Mouse (Mus musculus) hindbrain, embryonic 10.5 days (tissue): ENCODE measurements around the gene Ren1. TPM values are rescaled to one million over a fixed set of nuclear protein-coding genes. Genes with fewer than 3 reads are reported as not detected.

ENCODE experiments used
- DNase-seq: peaks from one replicate; pipeline ENCODE4 v3.0.0-alpha.2; 2017; ENCODE audit warnings: low spot score
- H3K27ac ChIP-seq: fragments of 300-500 bp; sonication (generic); 2 replicates; pipeline ENCODE4 v1.5.1; 2016; ENCODE audit warnings: mild to moderate bottlenecking, moderate library complexity
- H3K27me3 ChIP-seq: fragments of 300-500 bp; sonication (generic); 2 replicates; pipeline ENCODE4 v1.6.1; 2016; ENCODE audit warnings: mild to moderate bottlenecking; ENCODE audit not compliant: poor library complexity, insufficient read depth, severe bottlenecking
- H3K36me3 ChIP-seq: fragments of 300-500 bp; sonication (generic); 2 replicates; pipeline ENCODE4 v1.6.1; 2016; ENCODE audit warnings: mild to moderate bottlenecking, moderate library complexity
- H3K4me1 ChIP-seq: fragments of 300-500 bp; sonication (generic); replicated peaks from 2 replicates; pipeline ENCODE4 v1.6.1; 2016; ENCODE audit warnings: mild to moderate bottlenecking
- H3K4me3 ChIP-seq: fragments of 300-500 bp; sonication (generic); 2 replicates; pipeline ENCODE4 v1.5.1; 2016; ENCODE audit warnings: mild to moderate bottlenecking, moderate library complexity
- H3K9me3 ChIP-seq: fragments of 300-500 bp; sonication (generic); 2 replicates; pipeline ENCODE4 v1.6.1; 2016; ENCODE audit warnings: mild to moderate bottlenecking, moderate library complexity
- WGBS: fragments of 180-500 bp; shearing (Covaris S2); methylation state at CpG from one replicate; pipeline ENCODE4 v1.1.7; 2016; 5-methylcytosine and 5-hydroxymethylcytosine counted together
- polyA plus RNA-seq: library from polyadenylated mRNA; unstranded; fragments of >200 nt; fragmentation: Nextera tagmentation; extraction: Ambion mirVana; gene quantifications from 2 replicates; pipeline ENCODE4 v1.2.1, GENCODE M21; 2016

The Ren1 gene
- polyA plus RNA-seq, 1 experiment from 2014 or later: 0.37 TPM

- no peak overlapping the region for H3K4me3 ChIP-seq
- H3K9me3 ChIP-seq: no peaks in the 10 kb centered on the region
- DNase-seq: no peak
- peaks cover 59% of the 10 kb centered on the region for H3K36me3 ChIP-seq
- peak overlapping the region; percentile 84 for H3K27ac ChIP-seq
- WGBS: 51% methylated on average over 12 of the region's 12 CpGs
- no peaks in the 10 kb centered on the region for H3K27me3 ChIP-seq
- H3K4me1 ChIP-seq: peaks cover 61% of the 10 kb centered on the region
These were observed 32.3 kb downstream of the Ren1 start for GRCm38 (mm10) chr1:133382552-133383155.

GRCm38 (mm10) chr1:133383157-133383783, 33.0 kb downstream of the Ren1 start:
- peak overlapping the region; percentile 84 for H3K27ac ChIP-seq
- no peak overlapping the region for H3K4me3 ChIP-seq
- peaks cover 2% of the 10 kb centered on the region; the same call in 1 of the 2 replicates for H3K27me3 ChIP-seq
- 92% methylated on average over 14 of the region's 14 CpGs for WGBS
- H3K9me3 ChIP-seq: no peaks in the 10 kb centered on the region
- no peak for DNase-seq
- peaks cover 65% of the 10 kb centered on the region for H3K4me1 ChIP-seq
- H3K36me3 ChIP-seq: peaks cover 65% of the 10 kb centered on the region

- H3K27ac ChIP-seq: peak overlapping the region; percentile 84
- peak; percentile 85 for DNase-seq
- H3K36me3 ChIP-seq: peaks cover 87% of the 10 kb centered on the region
- peaks cover 5% of the 10 kb centered on the region; the same call in 1 of the 2 replicates for H3K27me3 ChIP-seq
- peaks cover 60% of the 10 kb centered on the region for H3K4me1 ChIP-seq
- no peaks in the 10 kb centered on the region for H3K9me3 ChIP-seq
- 41% methylated on average over 9 of the region's 9 CpGs for WGBS
- H3K4me3 ChIP-seq: no peak overlapping the region
These were observed 35.2 kb downstream of the Ren1 start for GRCm38 (mm10) chr1:133385506-133385905.

GRCm38 (mm10) chr1:133386209-133386608, 35.9 kb downstream of the Ren1 start:
- Histone ChIP-seq H3K9me3 (no peaks in the 10 kb centered on the region), H3K4me3 (no peak overlapping the region), H3K4me1 (peaks cover 57% of the 10 kb centered on the region), H3K27ac (peak overlapping the region; percentile 84), H3K36me3 (peaks cover 93% of the 10 kb centered on the region), H3K27me3 (peaks cover 5% of the 10 kb centered on the region; the same call in 1 of the 2 replicates)
- no peak for DNase-seq
- 40% methylated on average over 11 of the region's 11 CpGs for WGBS

GRCm38 (mm10) chr1:133387539-133388268, 37.4 kb downstream of the Ren1 start:
- Histone ChIP-seq H3K27ac (peak overlapping the region; percentile 84), H3K27me3 (peaks cover 5% of the 10 kb centered on the region; the same call in 1 of the 2 replicates)

GRCm38 (mm10) chr1:133394702-133395101, 44.4 kb downstream of the Ren1 start:
- Histone ChIP-seq H3K4me3 (no peak overlapping the region), H3K27me3 (peaks cover 3% of the 10 kb centered on the region), H3K27ac (peak overlapping the region; percentile 62), H3K9me3 (peaks cover 12% of the 10 kb centered on the region; the same call in 1 of the 2 replicates), H3K4me1 (peaks cover 69% of the 10 kb centered on the region), H3K36me3 (peaks cover 48% of the 10 kb centered on the region)
- DNase-seq: no peak
- 62% methylated on average over 4 of the region's 4 CpGs for WGBS

More at GRCm38 (mm10) chr1:133387539-133388268, 37.4 kb downstream of the Ren1 start:
- no peak for DNase-seq
- H3K36me3 ChIP-seq: peaks cover 100% of the 10 kb centered on the region
- no peak overlapping the region for H3K4me3 ChIP-seq
- peaks cover 12% of the 10 kb centered on the region; the same call in 1 of the 2 replicates for H3K9me3 ChIP-seq
- peaks cover 51% of the 10 kb centered on the region for H3K4me1 ChIP-seq
- 69% methylated on average over 19 of the region's 19 CpGs for WGBS

- Histone ChIP-seq H3K36me3 (peaks cover 41% of the 10 kb centered on the region), H3K4me1 (peaks cover 86% of the 10 kb centered on the region), H3K27ac (peak overlapping the region; percentile 93), H3K4me3 (no peak overlapping the region), H3K27me3 (peaks cover 14% of the 10 kb centered on the region), H3K9me3 (peaks cover 8% of the 10 kb centered on the region; the same call in 1 of the 2 replicates)
- WGBS: 83% methylated on average over 5 of the region's 5 CpGs
- DNase-seq: no peak
These were observed 46.4 kb downstream of the Ren1 start for GRCm38 (mm10) chr1:133396693-133397092.

GRCm38 (mm10) chr1:133397094-133397482, 46.8 kb downstream of the Ren1 start:
- WGBS: 55% methylated on average over 5 of the region's 5 CpGs
- peak overlapping the region; percentile 93 for H3K27ac ChIP-seq
- peak overlapping the region; percentile 38 for H3K4me3 ChIP-seq
- H3K36me3 ChIP-seq: peaks cover 41% of the 10 kb centered on the region
- peaks cover 86% of the 10 kb centered on the region for H3K4me1 ChIP-seq
- peaks cover 4% of the 10 kb centered on the region; the same call in 1 of the 2 replicates for H3K9me3 ChIP-seq
- H3K27me3 ChIP-seq: peaks cover 14% of the 10 kb centered on the region
- no peak for DNase-seq

GRCm38 (mm10) chr1:133397483-133398237, 47.4 kb downstream of the Ren1 start:
- H3K36me3 ChIP-seq: peaks cover 41% of the 10 kb centered on the region
- peak overlapping the region; percentile 38 for H3K4me3 ChIP-seq
- DNase-seq: peak; percentile 84
- H3K4me1 ChIP-seq: peaks cover 86% of the 10 kb centered on the region
- H3K9me3 ChIP-seq: no peaks in the 10 kb centered on the region
- whole genome bisulfite sequencing: 4% methylated on average over 17 of the region's 17 CpGs
- peaks cover 14% of the 10 kb centered on the region for H3K27me3 ChIP-seq
- H3K27ac ChIP-seq: peak overlapping the region; percentile 93

GRCm38 (mm10) chr1:133400014-133400725, 49.9 kb downstream of the Ren1 start:
- no peak for DNase-seq
- Histone ChIP-seq H3K27ac (peak overlapping the region; percentile 93), H3K36me3 (peaks cover 50% of the 10 kb centered on the region)

GRCm38 (mm10) chr1:133404005-133404404, 53.7 kb downstream of the Ren1 start:
- no peak for DNase-seq
- Histone ChIP-seq H3K27ac (peak overlapping the region; percentile 6; the same call in 1 of the 2 replicates), H3K9me3 (no peaks in the 10 kb centered on the region), H3K27me3 (peaks cover 14% of the 10 kb centered on the region), H3K36me3 (peaks cover 61% of the 10 kb centered on the region), H3K4me1 (peaks cover 68% of the 10 kb centered on the region), H3K4me3 (no peak overlapping the region)
- 93% methylated on average over 4 of the region's 4 CpGs for WGBS

More at GRCm38 (mm10) chr1:133400014-133400725, 49.9 kb downstream of the Ren1 start:
- H3K9me3 ChIP-seq: no peaks in the 10 kb centered on the region
- peaks cover 14% of the 10 kb centered on the region for H3K27me3 ChIP-seq
- H3K4me1 ChIP-seq: peaks cover 77% of the 10 kb centered on the region
- H3K4me3 ChIP-seq: no peak overlapping the region
- WGBS: 80% methylated on average over 13 of the region's 13 CpGs

- 76% methylated on average over 7 of the region's 7 CpGs for WGBS
These were observed 56.3 kb downstream of the Ren1 start for GRCm38 (mm10) chr1:133406614-133407013.

More at GRCm38 (mm10) chr1:133406614-133407013, 56.3 kb downstream of the Ren1 start:
- Histone ChIP-seq H3K4me3 (no peak overlapping the region), H3K4me1 (peaks cover 71% of the 10 kb centered on the region), H3K27me3 (no peaks in the 10 kb centered on the region), H3K36me3 (peaks cover 48% of the 10 kb centered on the region), H3K9me3 (no peaks in the 10 kb centered on the region), H3K27ac (peak overlapping the region; percentile 90)
- DNase-seq: no peak
